ENCODE assay signal across 30 mouse cellular contexts in the genomic region with DNA sequence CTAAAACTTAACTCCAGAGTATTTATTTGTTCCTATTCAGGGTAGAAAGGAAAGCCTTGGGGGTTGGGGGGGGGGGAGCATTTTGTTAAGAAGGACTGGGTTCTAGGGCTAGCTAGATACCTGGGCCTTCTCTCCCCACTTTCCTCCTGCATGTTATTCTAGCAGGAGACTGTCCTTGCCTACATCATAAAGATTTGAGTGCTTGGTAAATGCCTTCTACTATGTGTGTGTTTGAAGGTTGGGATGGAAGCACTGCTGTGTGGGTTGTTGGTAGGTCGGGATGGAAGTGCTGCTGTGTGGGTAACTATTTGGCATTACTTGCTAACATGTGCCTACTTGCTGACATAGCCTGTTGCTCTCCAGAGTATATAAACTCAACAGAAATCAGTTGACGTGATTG.
"Had no signal": no experiment of that assay in that cellular context is flagged by ENCODE, and none has a peak within 500 bp of the region (broad histone marks: within the 10 kb centered on the region; RNA-seq: fewer than 3 reads in every experiment).

No protein-coding gene starts in this region.

- H3K4me3 ChIP-seq: limb, embryonic 10.5 days; limb, embryonic 12.5 days; limb, embryonic 13.5 days; limb, embryonic 15.5 days; liver, embryonic 12.5 days; liver, embryonic 13.5 days; liver, embryonic 15.5 days; lung, embryonic 15.5 days; megakaryocyte, embryonic 14.5 days; midbrain, embryonic 10.5 days; midbrain, embryonic 12.5 days; midbrain, embryonic 13.5 days; midbrain, embryonic 15.5 days; myocyte; neural tube, embryonic 12.5 days had no signal

- DNase-seq: left cerebral cortex, postnatal 4 days; liver; liver, embryonic 13.5 days; liver, postnatal 0 days; lung, adult 18-20 months; lung, adult 2 months; lung, embryonic 14.5 days; lung, postnatal 10 days; lung, postnatal 14 days; lung, postnatal 36 days; lung, postnatal 4 days had no signal

- H3K27ac ChIP-seq: limb, embryonic 10.5 days; limb, embryonic 12.5 days; limb, embryonic 13.5 days; limb, embryonic 15.5 days; liver, embryonic 12.5 days; liver, embryonic 13.5 days; liver, embryonic 14.5 days; liver, embryonic 15.5 days; lung, embryonic 15.5 days; macrophage; midbrain, embryonic 10.5 days; midbrain, embryonic 12.5 days; midbrain, embryonic 13.5 days; midbrain, embryonic 15.5 days; neural tube, embryonic 12.5 days had no signal

- H3K9me3 ChIP-seq: limb, embryonic 10.5 days; limb, embryonic 12.5 days; limb, embryonic 13.5 days; limb, embryonic 15.5 days; liver, embryonic 12.5 days; liver, embryonic 13.5 days; liver, embryonic 15.5 days; lung, embryonic 15.5 days; megakaryocyte, embryonic 14.5 days; midbrain, embryonic 10.5 days; midbrain, embryonic 12.5 days; midbrain, embryonic 13.5 days; midbrain, embryonic 15.5 days; neural tube, embryonic 12.5 days had no signal

- H3K9ac ChIP-seq: limb, embryonic 12.5 days; limb, embryonic 13.5 days; limb, embryonic 15.5 days; liver, embryonic 12.5 days; liver, embryonic 13.5 days; liver, embryonic 14.5 days; liver, embryonic 15.5 days; liver, postnatal 0 days; lung, embryonic 14.5 days; lung, embryonic 15.5 days; midbrain, embryonic 12.5 days; midbrain, embryonic 13.5 days; midbrain, embryonic 15.5 days; neural tube, embryonic 12.5 days had no signal

- ATAC-seq: liver, embryonic 12.5 days; liver, postnatal 0 days; lung, postnatal 0 days; midbrain, embryonic 13.5 days; midbrain, embryonic 15.5 days; midbrain, embryonic 16.5 days had no signal

- H3K4me1 ChIP-seq: limb, embryonic 10.5 days; limb, embryonic 12.5 days; limb, embryonic 13.5 days; limb, embryonic 15.5 days; liver, embryonic 12.5 days; liver, embryonic 13.5 days; liver, embryonic 15.5 days; lung, embryonic 15.5 days; midbrain, embryonic 10.5 days; midbrain, embryonic 12.5 days; midbrain, embryonic 13.5 days; midbrain, embryonic 15.5 days; neural tube, embryonic 12.5 days had no signal

- H3K27me3 ChIP-seq: limb, embryonic 12.5 days; limb, embryonic 13.5 days; limb, embryonic 15.5 days; liver, embryonic 12.5 days; liver, embryonic 13.5 days; liver, embryonic 15.5 days; lung, embryonic 15.5 days; megakaryocyte, embryonic 14.5 days; midbrain, embryonic 12.5 days; midbrain, embryonic 13.5 days; midbrain, embryonic 15.5 days; neural tube, embryonic 12.5 days had no signal

- H3K4me2 ChIP-seq: limb, embryonic 12.5 days; limb, embryonic 13.5 days; limb, embryonic 15.5 days; liver, embryonic 11.5 days; liver, embryonic 12.5 days; liver, embryonic 13.5 days; liver, embryonic 15.5 days; lung, embryonic 14.5 days; lung, embryonic 15.5 days; midbrain, embryonic 12.5 days; midbrain, embryonic 13.5 days; midbrain, embryonic 15.5 days; neural tube, embryonic 12.5 days had no signal
